Mouse (Mus musculus): ENCODE measurements around the gene Tmprss9. TPM values are rescaled to one million over a fixed set of nuclear protein-coding genes. Genes with fewer than 3 reads are reported as not detected.

Gene Tmprss9
- total RNA-seq, 2 experiments from 2014 or later, result 0.18 to 0.19 TPM

DNA sequence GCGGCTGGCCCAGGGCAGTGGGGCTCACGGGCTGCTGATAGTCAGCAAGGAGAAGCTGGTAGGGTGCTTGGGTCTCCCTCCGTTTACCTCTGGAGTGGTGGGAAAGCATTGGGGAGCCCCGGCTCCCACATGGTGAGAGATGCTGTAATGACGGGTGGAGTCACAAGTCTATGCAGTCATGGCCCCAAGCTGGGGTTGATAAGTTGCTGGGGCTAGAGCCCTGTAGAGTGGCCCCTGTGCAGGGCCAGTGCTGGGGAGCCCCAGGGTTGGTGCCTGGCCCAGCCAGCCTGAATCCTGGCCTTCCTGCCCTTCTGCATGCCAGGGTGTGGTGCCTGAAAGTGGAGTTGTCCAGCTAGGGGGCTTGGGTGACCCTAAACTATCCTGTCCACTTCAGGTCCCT, 9.3 kb upstream of the Tmprss9 start:
- TF ChIP-seq CTCF (IDR thresholded peaks at IDR 0.05), result no peak
- no peak overlapping the region for H3K4me3 ChIP-seq
- intact Hi-C loops (cut with DNase I), result no loop called here
- DNase-seq (ENCODE audit: extremely low spot score in 1 of 2, low spot score in 2 of 2), result no peak
- no peak overlapping the region for H3K27ac ChIP-seq

DNA sequence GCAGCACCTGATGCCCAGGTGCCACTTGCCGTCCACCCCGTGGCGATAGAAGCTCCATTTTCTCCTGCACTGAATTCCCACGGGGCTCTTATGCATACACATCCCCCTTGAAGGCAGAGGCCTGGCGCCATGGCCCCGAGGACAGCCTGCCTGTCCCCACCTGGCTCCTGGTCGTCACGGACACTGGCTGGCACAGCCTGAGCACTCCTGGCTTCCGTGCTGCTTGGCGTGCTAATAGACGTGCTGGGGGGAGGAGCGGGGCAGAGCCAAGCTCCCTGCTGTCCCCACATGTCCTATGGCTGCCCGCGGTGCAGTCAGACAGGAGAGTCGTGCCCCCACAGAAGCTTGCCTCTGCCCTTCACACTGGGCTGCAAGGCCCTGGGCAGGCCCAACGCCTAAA, 7.2 kb upstream of the Tmprss9 start:
- Histone ChIP-seq H3K27ac (no peak overlapping the region), H3K4me3 (no peak overlapping the region)
- TF ChIP-seq CTCF (IDR thresholded peaks at IDR 0.05), result no peak
- no peak for DNase-seq (ENCODE audit: extremely low spot score in 1 of 2, low spot score in 2 of 2)
- intact Hi-C loops (cut with DNase I), result no loop called here

DNA sequence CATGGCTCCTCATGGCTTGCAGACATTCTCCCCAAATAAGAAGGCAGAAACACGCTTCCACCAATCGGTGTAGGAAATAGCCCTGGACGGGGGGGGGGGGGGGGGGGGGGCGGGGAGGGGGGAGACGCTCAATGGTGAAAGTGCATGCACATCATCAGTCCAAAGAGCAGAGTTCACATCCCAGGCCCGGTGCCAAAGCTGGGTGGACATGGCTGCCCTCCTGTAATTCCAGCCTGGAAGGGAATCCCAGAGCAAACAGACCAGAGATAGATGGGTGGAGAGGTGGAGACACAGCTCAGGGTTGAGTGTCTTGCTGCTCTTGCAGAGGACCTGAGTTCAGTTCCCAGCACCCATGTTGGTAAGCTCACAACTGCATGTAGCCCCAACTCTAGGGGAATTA, 655 bp upstream of the Tmprss9 start:
- TF ChIP-seq CTCF (IDR thresholded peaks at IDR 0.05), result no peak
- no peak overlapping the region for H3K27ac ChIP-seq
- intact Hi-C loops (cut with DNase I), result no loop called here
- DNase-seq (ENCODE audit: extremely low spot score in 1 of 2, low spot score in 2 of 2), result no peak
- no peak overlapping the region for H3K4me3 ChIP-seq

DNA sequence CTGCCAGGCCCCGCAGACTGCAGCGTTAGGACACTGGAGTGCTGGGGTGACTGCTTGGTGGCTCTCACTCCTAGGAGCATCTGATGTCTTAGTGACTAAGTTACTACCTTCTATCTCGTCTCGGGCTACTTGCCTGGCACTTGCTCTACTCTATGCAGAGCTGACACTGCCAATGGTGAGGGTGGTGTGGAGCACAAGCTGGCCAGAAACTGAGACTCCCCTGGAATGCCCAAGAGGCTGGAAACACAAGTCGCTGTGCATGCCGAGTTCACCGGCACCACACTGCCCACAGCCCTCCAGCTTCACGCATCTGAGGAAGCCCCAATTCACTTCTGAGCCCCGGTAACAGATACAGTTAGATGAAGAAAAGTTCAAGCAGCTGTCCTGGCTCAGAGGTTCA, 2.4 kb downstream of the Tmprss9 start:
- TF ChIP-seq CTCF (IDR thresholded peaks at IDR 0.05), result no peak
- Histone ChIP-seq H3K4me3 (no peak overlapping the region), H3K27ac (no peak overlapping the region)
- no peak for DNase-seq (ENCODE audit: extremely low spot score in 1 of 2, low spot score in 2 of 2)
- intact Hi-C loops (cut with DNase I), result no loop called here

DNA sequence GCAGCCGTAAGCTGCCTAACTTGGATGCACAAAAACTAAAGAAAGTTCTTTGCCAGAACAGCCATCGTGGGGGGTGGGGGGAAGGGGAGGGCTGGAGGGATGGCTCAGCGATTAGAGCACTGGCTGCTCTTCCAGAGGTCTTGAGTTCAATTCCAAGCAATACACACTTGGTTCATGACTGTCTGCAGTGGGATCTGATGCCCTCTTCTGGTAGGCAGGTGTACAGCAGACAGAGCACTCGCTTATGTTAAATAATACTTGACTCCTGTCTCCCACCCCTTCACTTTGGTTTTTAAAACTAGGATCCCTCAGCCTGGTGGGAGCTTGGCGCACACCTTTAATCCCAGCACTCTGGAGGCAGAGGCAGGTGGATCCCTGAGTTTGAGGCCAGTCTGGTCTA, 4.4 kb downstream of the Tmprss9 start:
- TF ChIP-seq CTCF (IDR thresholded peaks at IDR 0.05), result peak; percentile 92
- no peak overlapping the region for H3K4me3 ChIP-seq
- H3K27ac ChIP-seq, result no peak overlapping the region
- intact Hi-C loops (cut with DNase I), result loop anchor here (5.0 kb wide), 1 partner anchor 69 kb away; the partner anchor contains the start of gene Amh
- peak; percentile 52 for DNase-seq (ENCODE audit: extremely low spot score in 1 of 2, low spot score in 2 of 2)

DNA sequence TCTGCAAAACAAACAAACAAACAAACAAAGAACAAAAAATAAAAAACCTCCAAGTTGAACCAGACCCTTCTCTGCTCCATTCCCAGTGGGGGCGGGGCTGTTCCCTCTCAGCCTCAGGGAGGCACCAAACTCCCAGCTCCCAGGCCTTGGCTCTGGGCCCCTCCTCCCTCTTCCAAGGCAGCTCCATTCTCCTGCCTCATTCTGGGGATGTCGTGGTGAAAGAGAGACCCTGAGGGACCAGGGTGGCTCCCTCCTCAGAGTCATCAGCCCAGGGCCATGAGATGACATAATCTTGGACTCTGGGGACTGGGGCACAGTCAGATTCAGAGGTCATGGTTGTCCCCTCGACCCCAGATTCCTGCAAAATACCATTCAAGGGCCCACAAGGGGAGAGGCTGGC, 4.9 kb downstream of the Tmprss9 start:
- no peak for DNase-seq (ENCODE audit: extremely low spot score in 1 of 2, low spot score in 2 of 2)
- Histone ChIP-seq H3K27ac (no peak overlapping the region), H3K4me3 (no peak overlapping the region)
- intact Hi-C loops (cut with DNase I), result loop anchor here (5.0 kb wide), 1 partner anchor 69 kb away; the partner anchor contains the start of gene Amh
- no peak for TF ChIP-seq CTCF (IDR thresholded peaks at IDR 0.05)

DNA sequence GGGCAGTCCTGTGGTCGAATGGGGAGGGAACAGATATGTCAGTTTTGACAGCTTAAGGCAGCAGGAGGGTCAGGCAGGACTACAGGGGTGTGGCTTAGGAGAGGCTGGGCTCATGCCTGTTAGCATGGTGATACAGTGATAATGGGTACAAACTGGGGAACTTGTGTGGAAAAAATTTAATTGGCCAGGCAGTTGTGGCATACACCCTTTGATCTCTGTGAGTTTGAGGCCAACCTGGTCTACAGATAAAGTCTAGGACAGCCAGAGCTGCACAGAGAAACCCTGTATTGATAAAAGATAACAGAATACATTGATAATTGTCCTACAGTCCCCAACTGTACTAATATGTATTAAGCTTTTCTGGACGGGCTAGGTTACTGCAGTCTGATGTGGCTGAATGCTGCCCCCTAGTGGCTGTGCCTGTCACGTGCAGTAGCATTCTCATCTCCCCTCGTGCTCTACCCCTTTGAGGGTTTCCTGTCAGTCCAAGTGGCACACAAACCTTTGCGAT, 8.5 kb downstream of the Tmprss9 start:
- DNase-seq (ENCODE audit: extremely low spot score in 1 of 2, low spot score in 2 of 2), result peak in 1 of 2 experiments; percentile 63
- peak; percentile 90 for TF ChIP-seq CTCF (IDR thresholded peaks at IDR 0.05)
- no peak overlapping the region for H3K27ac ChIP-seq
- no peak overlapping the region for H3K4me3 ChIP-seq
- intact Hi-C loops (cut with DNase I), result loop anchor here (2.0 kb wide), 3 partner anchors 57 to 133 kb away; no protein-coding TSS in a partner anchor

DNA sequence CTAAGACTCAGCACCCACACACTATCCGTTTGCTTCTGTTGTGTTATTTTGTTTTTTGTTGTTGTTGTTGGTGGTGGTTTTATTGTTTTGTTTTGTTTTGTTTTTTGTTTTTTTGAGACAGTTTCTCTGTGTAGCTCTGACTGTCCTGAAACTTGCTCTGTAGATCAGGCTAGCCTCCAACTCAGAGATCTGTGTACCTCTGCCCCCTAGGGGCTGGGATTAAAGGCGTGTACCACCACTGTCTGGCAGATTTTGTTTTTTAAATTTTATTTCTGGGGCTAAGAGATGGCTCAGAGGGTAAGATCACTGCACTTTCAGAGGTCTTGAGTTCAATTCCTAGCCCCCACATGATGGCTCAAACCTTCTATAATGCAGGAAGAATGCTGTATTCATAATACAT, 9.3 kb downstream of the Tmprss9 start:
- Histone ChIP-seq H3K4me3 (no peak overlapping the region), H3K27ac (no peak overlapping the region)
- DNase-seq (ENCODE audit: extremely low spot score in 1 of 2, low spot score in 2 of 2), result no peak
- no peak for TF ChIP-seq CTCF (IDR thresholded peaks at IDR 0.05)
- intact Hi-C loops (cut with DNase I), result loop anchor here (2.0 kb wide), 3 partner anchors 58 to 134 kb away; no protein-coding TSS in a partner anchor

DNA sequence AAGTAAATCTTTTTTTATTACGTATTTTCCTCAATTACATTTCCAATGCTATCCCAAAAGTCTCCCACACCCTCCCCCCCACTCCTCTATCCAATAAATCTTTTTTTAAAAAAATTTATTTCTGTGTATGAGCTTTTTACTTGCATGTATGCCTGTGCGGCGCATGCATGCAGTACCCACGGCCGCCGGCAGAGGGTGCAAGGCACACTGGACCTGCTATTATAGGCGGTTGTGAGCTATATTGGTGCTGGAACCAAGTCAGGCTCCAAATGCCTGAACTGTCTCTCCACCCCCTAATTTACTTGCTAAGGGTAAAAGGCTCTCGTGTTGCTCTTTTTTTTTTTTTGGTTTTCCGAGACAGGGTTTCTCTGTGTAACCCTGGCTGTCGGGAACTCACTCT, 9.7 kb downstream of the Tmprss9 start:
- Histone ChIP-seq H3K27ac (no peak overlapping the region), H3K4me3 (no peak overlapping the region)
- peak in 1 of 2 experiments; percentile 64 for DNase-seq (ENCODE audit: extremely low spot score in 1 of 2, low spot score in 2 of 2)
- intact Hi-C loops (cut with DNase I), result loop anchor here (2.0 kb wide), 3 partner anchors 58 to 134 kb away; no protein-coding TSS in a partner anchor
- TF ChIP-seq CTCF (IDR thresholded peaks at IDR 0.05), result peak; percentile 65

DNA sequence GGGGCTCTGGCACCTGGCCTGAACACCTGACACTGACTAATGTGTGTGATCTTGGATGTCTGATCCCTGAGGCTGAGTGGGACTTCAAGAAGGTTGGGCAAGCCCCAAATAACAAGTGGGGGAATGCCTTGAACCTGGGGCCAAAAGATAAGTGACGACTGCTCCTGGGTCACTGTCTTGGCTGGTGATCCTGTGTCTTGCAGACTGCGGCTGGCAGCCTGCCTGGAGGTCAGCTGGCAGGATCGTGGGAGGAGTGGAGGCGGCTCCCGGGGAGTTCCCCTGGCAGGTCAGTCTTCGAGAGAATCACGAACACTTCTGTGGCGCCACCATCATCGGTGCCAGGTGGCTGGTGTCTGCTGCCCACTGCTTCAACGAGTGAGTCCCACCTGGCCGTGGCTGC, 15.5 kb downstream of the Tmprss9 start:
- Histone ChIP-seq H3K4me3 (no peak overlapping the region), H3K27ac (no peak overlapping the region)
- intact Hi-C loops (cut with DNase I), result no loop called here
- no peak for DNase-seq (ENCODE audit: extremely low spot score in 1 of 2, low spot score in 2 of 2)
- no peak for TF ChIP-seq CTCF (IDR thresholded peaks at IDR 0.05)

DNA sequence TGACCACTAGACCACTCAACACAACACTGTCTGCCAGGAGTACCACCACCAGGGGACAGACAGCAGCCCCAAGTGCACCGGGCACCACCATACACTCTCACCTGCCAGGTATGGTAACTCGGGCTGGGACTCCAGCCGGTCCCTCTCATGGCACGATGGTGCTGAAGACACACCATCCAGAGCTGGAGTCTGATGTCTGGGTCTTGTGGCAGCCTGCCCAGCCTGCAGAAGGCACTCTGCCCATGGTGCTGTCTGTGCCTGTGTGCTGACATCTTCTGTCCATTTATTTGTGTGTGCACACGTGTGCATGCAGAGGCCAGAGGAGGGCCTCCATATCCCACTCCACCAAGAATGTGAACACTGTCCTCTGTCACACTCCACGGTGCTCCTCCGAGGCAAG, 23.5 kb downstream of the Tmprss9 start:
- no peak for TF ChIP-seq CTCF (IDR thresholded peaks at IDR 0.05)
- no peak for DNase-seq (ENCODE audit: extremely low spot score in 1 of 2, low spot score in 2 of 2)
- intact Hi-C loops (cut with DNase I), result loop anchor here (5.0 kb wide), 1 partner anchor 148 kb away; no protein-coding TSS in a partner anchor
- no peak overlapping the region for H3K4me3 ChIP-seq
- no peak overlapping the region for H3K27ac ChIP-seq

DNA sequence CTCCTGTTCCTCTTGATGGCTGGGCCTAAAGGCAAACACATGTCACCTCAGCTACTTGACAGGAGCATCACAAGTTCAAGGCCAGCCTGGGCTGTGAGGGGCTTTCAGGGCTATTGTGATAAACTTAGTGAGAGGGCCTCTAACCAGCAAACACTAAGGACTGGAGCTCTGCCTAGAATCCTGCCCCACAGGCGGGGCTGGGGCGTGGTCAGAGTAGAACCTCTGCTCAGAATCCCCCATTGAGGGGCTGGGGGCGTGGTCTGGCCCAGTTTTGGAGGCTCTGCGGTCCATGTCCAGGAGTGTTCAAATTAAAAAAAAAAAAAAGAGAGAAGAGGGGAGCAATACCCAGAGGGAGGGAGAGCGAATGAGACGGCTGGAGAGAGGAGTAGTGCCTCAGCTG, 24.0 kb downstream of the Tmprss9 start:
- no peak overlapping the region for H3K4me3 ChIP-seq
- DNase-seq (ENCODE audit: extremely low spot score in 1 of 2, low spot score in 2 of 2), result no peak
- intact Hi-C loops (cut with DNase I), result loop anchor here (5.0 kb wide), 1 partner anchor 148 kb away; no protein-coding TSS in a partner anchor
- no peak overlapping the region for H3K27ac ChIP-seq
- no peak for TF ChIP-seq CTCF (IDR thresholded peaks at IDR 0.05)
